Mouse (Mus musculus): Measurements from ENCODE around the gene Zfp940.
A peak's percentile ranks its signal among the peaks of the same experiment; 100 is the strongest.

Zfp940 gene

GRCm38 (mm10) chr7:29807046-29807445 lies 46.4 kb downstream of the Zfp940 start:
- DNase-seq = no peak

DNA sequence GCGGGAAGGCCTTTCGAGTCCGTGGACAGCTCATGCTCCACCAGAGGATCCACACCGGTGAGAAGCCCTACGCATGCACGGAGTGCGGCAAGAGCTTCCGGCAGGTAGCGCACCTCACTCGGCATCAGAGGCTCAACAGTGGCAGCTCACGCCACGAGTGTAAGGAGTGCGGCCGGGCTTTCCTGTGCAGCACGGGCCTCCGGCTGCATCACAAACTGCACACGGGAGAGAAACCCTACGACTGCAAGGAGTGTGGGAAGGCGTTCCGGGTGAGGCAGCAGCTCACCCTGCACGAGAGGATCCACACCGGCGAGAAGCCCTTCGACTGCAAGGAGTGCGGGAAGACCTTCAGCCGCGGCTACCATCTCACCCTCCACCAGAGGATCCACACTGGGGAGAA lies 60.6 kb downstream of the Zfp940 start:
- DNase-seq = no peak

DNA sequence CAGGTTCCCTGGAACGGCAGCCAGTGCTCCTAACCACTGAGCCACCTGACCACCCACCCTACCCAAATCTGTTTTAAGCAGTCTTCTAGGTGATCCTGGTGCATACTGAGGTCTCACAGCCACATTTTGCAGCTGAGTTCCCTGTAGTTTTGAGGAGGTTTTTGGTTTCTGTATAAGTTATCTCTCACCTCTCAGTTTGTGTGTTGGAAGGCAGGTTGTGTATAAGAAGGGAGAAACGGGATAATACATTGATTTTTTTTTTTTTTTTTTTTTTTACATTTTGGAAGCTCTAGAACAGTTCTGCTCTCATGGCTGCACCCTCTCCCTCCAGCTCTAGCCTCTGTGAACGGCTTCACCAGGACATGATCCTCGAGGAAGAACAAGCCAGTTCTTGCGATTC lies 67.6 kb downstream of the Zfp940 start:
- peak; percentile 25 to 38 for DNase-seq

- DNase-seq = no peak
Measured at GRCm38 (mm10) chr7:29785023-29785422, 68.4 kb downstream of the Zfp940 start.

DNA sequence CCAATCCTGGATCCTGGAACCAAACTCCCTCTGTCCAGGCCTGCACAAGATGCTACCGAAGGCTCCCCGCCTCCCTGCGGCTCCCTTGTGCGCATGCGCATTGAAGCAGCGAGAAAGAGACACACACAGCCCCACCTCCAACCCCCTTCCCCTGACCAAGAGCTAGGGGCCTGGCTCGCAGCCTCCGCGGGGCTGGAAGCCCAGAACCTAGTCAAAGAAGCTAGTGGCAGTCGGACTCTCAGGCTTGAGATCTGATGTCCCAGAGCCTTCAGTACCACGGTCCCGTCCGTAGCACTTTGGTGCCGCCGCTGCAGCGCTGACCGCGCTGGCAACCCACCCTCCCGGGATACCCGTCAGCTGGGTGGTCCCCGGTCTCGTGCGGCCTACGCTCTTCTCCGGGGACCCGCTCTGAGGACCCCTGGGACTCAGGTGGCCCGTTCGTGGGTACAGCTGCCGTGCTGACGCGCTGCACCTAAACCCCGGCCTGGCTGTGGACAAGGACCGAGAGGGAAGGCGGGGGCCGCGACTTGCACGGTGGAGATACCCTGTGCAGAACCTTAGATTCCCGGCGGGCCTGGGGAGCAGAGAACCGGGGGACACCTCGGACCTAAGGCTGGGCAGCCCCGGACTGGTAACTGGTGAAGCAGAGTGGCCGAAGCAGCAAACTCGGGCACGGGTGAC lies 69.5 kb downstream of the Zfp940 start, which contains the start of gene Zfp30:
Gene Zfp30 (plus strand): TSS at position 128 of the 681 bp plus-strand sequence.
- peak; percentile 93 to 96 for DNase-seq

All from cerebellum, postnatal 10 days (tissue).